Mouse (Mus musculus) liver (tissue): ENCODE results near the gene Zbtb12.
"Not testable (repeated sequence)": the region's sequence is repeated elsewhere in the genome, so short reads cannot be mapped to it uniquely, and the experiment has no call there.

Experiments used
- DNase-seq: peaks from one replicate; pipeline ENCODE4 v3.0.0-alpha.2; 2020; ENCODE audit warnings: mixed read lengths

The Zbtb12 gene

GRCm38 (mm10) chr17:34879336-34879879 lies at the start of gene Zbtb12:
Gene Zbtb12, plus strand, starts transcription at chr17:34879483.
- DNase-seq, result no peak

- DNase-seq, result not testable (repeated sequence)
Observed at GRCm38 (mm10) chr17:34830776-34831175, 48.5 kb upstream of the Zbtb12 start.

- peak; percentile 84 for DNase-seq
Observed at GRCm38 (mm10) chr17:34836155-34836855, 43.0 kb upstream of the Zbtb12 start.

GRCm38 (mm10) chr17:34836856-34837221 lies 42.4 kb upstream of the Zbtb12 start, which contains the start of the genes Stk19 and Dxo:
Gene Stk19, minus strand, starts transcription at chr17:34836945.
Gene Dxo, plus strand, starts transcription at chr17:34837019.
- DNase-seq, result peak; percentile 96

- no peak for DNase-seq
Observed at GRCm38 (mm10) chr17:34837464-34838324, 41.6 kb upstream of the Zbtb12 start.

GRCm38 (mm10) chr17:34838785-34839184 lies 40.5 kb upstream of the Zbtb12 start:
- no peak for DNase-seq

- peak; percentile 40 for DNase-seq
Observed at GRCm38 (mm10) chr17:34840736-34841307, 38.5 kb upstream of the Zbtb12 start.

GRCm38 (mm10) chr17:34844884-34845283 lies 34.4 kb upstream of the Zbtb12 start:
- no peak for DNase-seq

GRCm38 (mm10) chr17:34847192-34847591 lies 32.1 kb upstream of the Zbtb12 start:
- no peak for DNase-seq

GRCm38 (mm10) chr17:34847615-34848014 lies 31.7 kb upstream of the Zbtb12 start:
- DNase-seq, result no peak

GRCm38 (mm10) chr17:34849722-34850516 lies 29.4 kb upstream of the Zbtb12 start, which contains the start of the genes Skiv2l and Nelfe:
Gene Skiv2l, minus strand, starts transcription at chr17:34850210.
Gene Nelfe, plus strand, starts transcription at chr17:34850391.
- peak; percentile 98 for DNase-seq

- DNase-seq, result no peak
Observed at GRCm38 (mm10) chr17:34850517-34851125, 28.7 kb upstream of the Zbtb12 start.

- no peak for DNase-seq
Observed at GRCm38 (mm10) chr17:34853511-34853910, 25.8 kb upstream of the Zbtb12 start.

GRCm38 (mm10) chr17:34854761-34855160 lies 24.5 kb upstream of the Zbtb12 start:
- no peak for DNase-seq

- DNase-seq, result peak; percentile 50
Observed at GRCm38 (mm10) chr17:34855825-34856224, 23.5 kb upstream of the Zbtb12 start.

GRCm38 (mm10) chr17:34858670-34859069 lies 20.6 kb upstream of the Zbtb12 start:
- DNase-seq, result no peak

GRCm38 (mm10) chr17:34860514-34860913 lies 18.8 kb upstream of the Zbtb12 start:
- DNase-seq, result no peak

GRCm38 (mm10) chr17:34861704-34862415 lies 17.4 kb upstream of the Zbtb12 start:
- peak; percentile 36 for DNase-seq

- DNase-seq, result no peak
Observed at GRCm38 (mm10) chr17:34862416-34863081, 16.7 kb upstream of the Zbtb12 start, which contains the start of gene Cfb. Gene Cfb, minus strand, starts transcription at chr17:34862518.

GRCm38 (mm10) chr17:34865981-34866380 lies 13.3 kb upstream of the Zbtb12 start:
- DNase-seq, result no peak
